Mouse (Mus musculus) MEL-GATA-1-ER (cell line): Measurements from ENCODE around the gene Sag.

Experiments
- DNase-seq: peaks from one replicate; pipeline ENCODE4 v3.0.0-alpha.2; 2012; ENCODE audit warnings: low read depth; ENCODE audit errors: extremely low read depth

Gene Sag

DNA sequence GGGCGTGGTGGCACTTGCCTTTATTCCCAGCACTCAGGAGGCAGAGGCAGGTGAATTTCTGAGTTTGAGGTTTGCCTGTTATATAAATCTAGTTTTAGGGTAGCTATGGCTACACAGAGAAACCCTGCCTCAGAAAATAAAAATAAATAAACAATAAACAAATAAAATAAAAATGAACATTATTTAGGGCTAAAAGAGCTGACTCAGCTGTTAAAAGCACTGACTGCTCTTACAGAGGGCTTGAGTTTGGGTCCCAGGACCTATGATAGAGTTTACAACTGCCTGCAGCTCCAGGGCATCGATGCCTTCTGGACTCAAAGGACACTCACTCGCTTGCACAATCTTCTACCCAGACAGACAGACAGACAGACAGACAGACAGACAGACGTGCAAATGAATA, 89.9 kb downstream of the Sag start:
- DNase-seq, result no peak
